Mouse (Mus musculus): ENCODE measurements around the gene Necap2.

- TF ChIP-seq CTCF (IDR thresholded peaks at IDR 0.05; ENCODE audit: low read depth, low read length) (no peak), POLR2A (IDR thresholded peaks at IDR 0.05; ENCODE audit: borderline replicate concordance, low read depth, low read length) (no peak)
These were observed 35.7 kb upstream of the Necap2 start for GRCm38 (mm10) chr4:141113831-141114230.
